Mouse (Mus musculus): ENCODE results near the gene Rheb.

GRCm38 (mm10) chr5:24842274-24843102, at the start of gene Rheb:
- TF ChIP-seq CTCF (conservative IDR thresholded peaks at IDR 0.05; ENCODE audit: low read length) (no peak), NANOG (IDR thresholded peaks at IDR 0.05; ENCODE audit: borderline replicate concordance, low read length) (no peak)

Measured in E14TG2a.4 (cell line).